Mouse (Mus musculus): Measurements from ENCODE around the gene Fndc11.

GRCm38 (mm10) chr2:181219538-181220216 lies at the start of gene Fndc11:
- TF ChIP-seq CTCF (IDR thresholded peaks at IDR 0.05; ENCODE audit: borderline replicate concordance, insufficient read depth, low read depth, low read length) (no peak; the same call in 1 of the 2 replicates), POLR2A (IDR thresholded peaks at IDR 0.05; ENCODE audit: borderline replicate concordance, insufficient read depth, low read length) (no peak)
